Mouse (Mus musculus) kidney, adult 18-20 months (tissue): ENCODE data around the gene Zmpste24.

Experiments used
- DNase-seq: peaks from one replicate; pipeline ENCODE4 v3.0.0; 2021

Zmpste24 gene

GRCm38 (mm10) chr4:121031440-121031839, 66.6 kb downstream of the Zmpste24 start:
- DNase-seq, result no peak

- no peak for DNase-seq
Observed at GRCm38 (mm10) chr4:121029632-121030031, 68.4 kb downstream of the Zmpste24 start.

GRCm38 (mm10) chr4:121028659-121029392, 69.2 kb downstream of the Zmpste24 start:
- peak; percentile 66 for DNase-seq

GRCm38 (mm10) chr4:121028146-121028545, 69.9 kb downstream of the Zmpste24 start:
- DNase-seq, result no peak

- no peak for DNase-seq
Observed at GRCm38 (mm10) chr4:121025681-121026080, 72.4 kb downstream of the Zmpste24 start.

- DNase-seq, result peak; percentile 56
Observed at GRCm38 (mm10) chr4:121023941-121024340, 74.1 kb downstream of the Zmpste24 start.

GRCm38 (mm10) chr4:121023464-121023863, 74.6 kb downstream of the Zmpste24 start:
- no peak for DNase-seq

GRCm38 (mm10) chr4:121021911-121022310, 76.1 kb downstream of the Zmpste24 start:
- peak; percentile 41 for DNase-seq

- no peak for DNase-seq
Observed at GRCm38 (mm10) chr4:121020040-121020790, 77.8 kb downstream of the Zmpste24 start.

GRCm38 (mm10) chr4:121018250-121018649, 79.8 kb downstream of the Zmpste24 start:
- no peak for DNase-seq

GRCm38 (mm10) chr4:121016928-121017657, 80.9 kb downstream of the Zmpste24 start, which contains the start of gene Smap2:
Gene Smap2 (minus strand): TSS chr4:121017247.
- DNase-seq, result peak; percentile 98

GRCm38 (mm10) chr4:121016021-121016898, 81.8 kb downstream of the Zmpste24 start:
- DNase-seq, result no peak

GRCm38 (mm10) chr4:121015268-121015659, 82.8 kb downstream of the Zmpste24 start:
- DNase-seq, result no peak

- no peak for DNase-seq
Observed at GRCm38 (mm10) chr4:121014594-121015267, 83.3 kb downstream of the Zmpste24 start.

GRCm38 (mm10) chr4:121010770-121011549, 87.1 kb downstream of the Zmpste24 start:
- no peak for DNase-seq
